Mouse (Mus musculus) G1E (cell line): ENCODE data around the gene Ehd1.

Experiments
- CTCF ChIP-seq: IDR thresholded peaks from 2 replicates; pipeline ENCODE4 v1.5.1; 2012; ENCODE audit warnings: low read depth, low read length, inconsistent platforms, mixed read lengths
- GATA1 ChIP-seq: IDR thresholded peaks from 2 replicates; pipeline ENCODE4 v1.6.1; 2012; ENCODE audit warnings: borderline replicate concordance, low read length, inconsistent platforms, mixed read lengths
- POLR2AphosphoS5 ChIP-seq: IDR thresholded peaks from 2 replicates; pipeline ENCODE4 v1.6.1; 2012; ENCODE audit warnings: low read depth, low read length, inconsistent platforms; ENCODE audit not compliant: insufficient replicate concordance
- TAL1 ChIP-seq: conservative IDR thresholded peaks from 2 replicates; pipeline ENCODE4 v1.6.1; 2012; ENCODE audit warnings: low read depth, low read length, inconsistent platforms, mixed read lengths

DNA sequence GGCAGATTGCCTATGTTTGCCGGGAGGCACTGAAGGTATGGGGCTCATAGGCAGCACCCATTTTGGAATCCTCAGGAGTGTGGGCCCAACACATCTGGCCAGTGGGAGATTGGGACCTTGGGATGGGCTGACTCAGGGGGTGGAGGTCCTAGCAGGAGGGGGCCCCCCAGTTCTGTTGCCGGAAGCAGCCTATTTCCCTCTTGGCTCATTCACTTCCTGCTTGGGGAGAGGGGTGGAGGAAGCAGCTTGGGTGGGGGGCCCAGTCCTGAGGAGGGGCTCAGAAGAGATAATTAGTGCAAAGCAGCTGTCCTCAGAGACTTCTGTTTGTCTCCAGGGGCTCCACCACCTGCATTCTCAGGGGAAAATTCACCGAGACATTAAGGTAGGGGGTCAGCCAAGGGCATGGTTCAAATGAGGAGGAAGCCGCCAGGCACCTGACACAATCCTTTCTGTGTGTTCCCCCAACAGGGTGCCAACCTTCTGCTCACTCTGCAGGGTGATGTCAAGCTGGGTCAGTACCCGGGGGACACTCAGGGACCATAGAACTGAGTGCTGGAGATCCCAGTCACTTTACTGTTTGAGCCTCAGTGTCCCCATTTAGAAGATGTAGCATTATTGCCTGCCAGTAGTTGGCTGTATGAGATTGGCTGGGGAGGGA, 65.9 kb downstream of the Ehd1 start:
- TF ChIP-seq POLR2AphosphoS5 (no peak), CTCF (no peak), GATA1 (no peak), TAL1 (no peak)
